Mouse (Mus musculus) midbrain, embryonic 10.5 days (tissue): ENCODE measurements at regions not wholly inside any gene's neighbourhood (a gene's known extent, or its start where the extent isn't known, plus 50 kb on each side); places are given as distances from the start of the nearest gene placed in this dataset.
"Not testable (repeated sequence)": the region's sequence is repeated elsewhere in the genome, so short reads cannot be mapped to it uniquely, and the experiment has no call there.

Experiments
- DNase-seq: peaks from one replicate; pipeline ENCODE4 v3.0.0-alpha.2; 2017; ENCODE audit warnings: low spot score
- H3K27ac ChIP-seq: fragments of 300-500 bp; sonication (generic); replicated peaks from 2 replicates; pipeline ENCODE4 v1.5.1; 2016; ENCODE audit warnings: mild to moderate bottlenecking
- H3K27me3 ChIP-seq: fragments of 300-500 bp; sonication (generic); 2 replicates; pipeline ENCODE4 v1.6.1; 2016; ENCODE audit warnings: low read depth, mild to moderate bottlenecking; ENCODE audit not compliant: poor library complexity, severe bottlenecking
- H3K36me3 ChIP-seq: fragments of 300-500 bp; sonication (generic); 2 replicates; pipeline ENCODE4 v1.6.1; 2016; ENCODE audit warnings: mild to moderate bottlenecking, moderate library complexity
- H3K4me1 ChIP-seq: fragments of 300-500 bp; sonication (generic); 2 replicates; pipeline ENCODE4 v1.6.1; 2016
- H3K4me3 ChIP-seq: fragments of 300-500 bp; sonication (generic); 2 replicates; pipeline ENCODE4 v1.5.1; 2016; ENCODE audit warnings: mild to moderate bottlenecking, moderate library complexity
- H3K9me3 ChIP-seq: fragments of 300-500 bp; sonication (generic); replicated peaks from 2 replicates; pipeline ENCODE4 v1.6.1; 2016; ENCODE audit warnings: mild to moderate bottlenecking
- WGBS: fragments of 180-500 bp; shearing (Covaris S2); methylation state at CpG from one replicate; pipeline ENCODE4 v1.1.7; 2016; 5-methylcytosine and 5-hydroxymethylcytosine counted together

GRCm38 (mm10) chr3:130827021-130827420, 96.8 kb upstream of the Rpl34 start:
- WGBS, result 79% methylated on average over 6 of the region's 6 CpGs
- DNase-seq, result no peak
- Histone ChIP-seq H3K4me1 (peaks cover 7% of the 10 kb centered on the region), H3K27ac (no peak overlapping the region), H3K9me3 (no peaks in the 10 kb centered on the region), H3K36me3 (no peaks in the 10 kb centered on the region), H3K27me3 (no peaks in the 10 kb centered on the region), H3K4me3 (no peak overlapping the region)

GRCm38 (mm10) chr3:130819837-130820098, 89.6 kb upstream of the Rpl34 start:
- Histone ChIP-seq H3K27ac (no peak overlapping the region), H3K4me3 (no peak overlapping the region), H3K9me3 (no peaks in the 10 kb centered on the region), H3K4me1 (peaks cover 20% of the 10 kb centered on the region), H3K36me3 (no peaks in the 10 kb centered on the region), H3K27me3 (no peaks in the 10 kb centered on the region)
- no peak for DNase-seq
- 85% methylated on average over 9 of the region's 9 CpGs for WGBS

GRCm38 (mm10) chr3:130819031-130819836, 89.0 kb upstream of the Rpl34 start:
- no peak for DNase-seq
- peak overlapping the region; percentile 45 for H3K4me3 ChIP-seq
- no peaks in the 10 kb centered on the region for H3K9me3 ChIP-seq
- peak overlapping the region; percentile 79 for H3K27ac ChIP-seq
- H3K36me3 ChIP-seq, result no peaks in the 10 kb centered on the region
- WGBS, result 47% methylated on average over 17 of the region's 17 CpGs
- H3K27me3 ChIP-seq, result no peaks in the 10 kb centered on the region
- H3K4me1 ChIP-seq, result peaks cover 20% of the 10 kb centered on the region

GRCm38 (mm10) chr3:130818467-130819030, 88.4 kb upstream of the Rpl34 start:
- H3K27ac ChIP-seq, result peak overlapping the region; percentile 79
- 4% methylated on average over 18 of the region's 18 CpGs for WGBS
- peak; percentile 91 for DNase-seq

GRCm38 (mm10) chr3:130809696-130810665, 79.8 kb upstream of the Rpl34 start:
- H3K4me3 ChIP-seq, result no peak overlapping the region
- no peak overlapping the region for H3K27ac ChIP-seq
- H3K4me1 ChIP-seq, result peaks cover 8% of the 10 kb centered on the region
- WGBS, result 75% methylated on average over 19 of the region's 19 CpGs
- H3K36me3 ChIP-seq, result no peaks in the 10 kb centered on the region
- H3K27me3 ChIP-seq, result no peaks in the 10 kb centered on the region
- no peaks in the 10 kb centered on the region for H3K9me3 ChIP-seq
- DNase-seq, result no peak

More at GRCm38 (mm10) chr3:130818467-130819030, 88.4 kb upstream of the Rpl34 start:
- no peaks in the 10 kb centered on the region for H3K36me3 ChIP-seq
- no peaks in the 10 kb centered on the region for H3K27me3 ChIP-seq
- H3K4me3 ChIP-seq, result peak overlapping the region; percentile 45
- H3K9me3 ChIP-seq, result no peaks in the 10 kb centered on the region
- peaks cover 20% of the 10 kb centered on the region for H3K4me1 ChIP-seq

GRCm38 (mm10) chr3:130805345-130805744, 75.1 kb upstream of the Rpl34 start:
- no peak for DNase-seq
- Histone ChIP-seq H3K27me3 (no peaks in the 10 kb centered on the region), H3K4me3 (no peak overlapping the region), H3K4me1 (peaks cover 19% of the 10 kb centered on the region), H3K9me3 (no peaks in the 10 kb centered on the region), H3K36me3 (no peaks in the 10 kb centered on the region), H3K27ac (no peak overlapping the region)
- WGBS, result 92% methylated on average over 3 of the region's 3 CpGs

GRCm38 (mm10) chr3:130804327-130804662, 74.1 kb upstream of the Rpl34 start:
- no peaks in the 10 kb centered on the region for H3K9me3 ChIP-seq
- H3K4me1 ChIP-seq, result peaks cover 15% of the 10 kb centered on the region
- H3K27me3 ChIP-seq, result no peaks in the 10 kb centered on the region
- no peaks in the 10 kb centered on the region for H3K36me3 ChIP-seq
- no peak overlapping the region for H3K4me3 ChIP-seq
- no peak for DNase-seq
- 78% methylated on average over 6 of the region's 6 CpGs for WGBS
- no peak overlapping the region for H3K27ac ChIP-seq

- no peaks in the 10 kb centered on the region for H3K27me3 ChIP-seq
- peak overlapping the region; percentile 52 for H3K27ac ChIP-seq
- H3K4me1 ChIP-seq, result peaks cover 15% of the 10 kb centered on the region
- H3K9me3 ChIP-seq, result no peaks in the 10 kb centered on the region
- 69% methylated on average over 12 of the region's 12 CpGs for WGBS
- H3K36me3 ChIP-seq, result no peaks in the 10 kb centered on the region
- no peak overlapping the region for H3K4me3 ChIP-seq
- no peak for DNase-seq
Observed at GRCm38 (mm10) chr3:130803591-130804326, 73.6 kb upstream of the Rpl34 start.

- peaks cover 15% of the 10 kb centered on the region for H3K4me1 ChIP-seq
- no peaks in the 10 kb centered on the region for H3K9me3 ChIP-seq
- no peaks in the 10 kb centered on the region for H3K27me3 ChIP-seq
- no peaks in the 10 kb centered on the region for H3K36me3 ChIP-seq
- DNase-seq, result no peak
- WGBS, result 82% methylated on average over 2 of the region's 2 CpGs
- no peak overlapping the region for H3K4me3 ChIP-seq
- H3K27ac ChIP-seq, result no peak overlapping the region
Observed at GRCm38 (mm10) chr3:130800016-130800415, 69.8 kb upstream of the Rpl34 start.

GRCm38 (mm10) chr3:130797956-130798355, 67.8 kb upstream of the Rpl34 start:
- WGBS, result 93% methylated on average over 1 of the region's 1 CpGs
- not testable (repeated sequence) for H3K4me3 ChIP-seq, H3K4me1 ChIP-seq, H3K27me3 ChIP-seq, H3K36me3 ChIP-seq, H3K9me3 ChIP-seq, H3K27ac ChIP-seq, DNase-seq

GRCm38 (mm10) chr3:130796531-130796930, 66.3 kb upstream of the Rpl34 start:
- Histone ChIP-seq H3K4me3 (no peak overlapping the region), H3K27me3 (no peaks in the 10 kb centered on the region), H3K36me3 (no peaks in the 10 kb centered on the region), H3K27ac (no peak overlapping the region), H3K9me3 (no peaks in the 10 kb centered on the region), H3K4me1 (no peaks in the 10 kb centered on the region)
- no peak for DNase-seq
- 88% methylated on average over 8 of the region's 8 CpGs for WGBS

GRCm38 (mm10) chr3:130795396-130795795, 65.2 kb upstream of the Rpl34 start:
- no peaks in the 10 kb centered on the region for H3K9me3 ChIP-seq
- no peak for DNase-seq
- H3K36me3 ChIP-seq, result no peaks in the 10 kb centered on the region
- H3K27me3 ChIP-seq, result no peaks in the 10 kb centered on the region
- H3K27ac ChIP-seq, result no peak overlapping the region
- no peak overlapping the region for H3K4me3 ChIP-seq
- no peaks in the 10 kb centered on the region for H3K4me1 ChIP-seq
- 77% methylated on average over 4 of the region's 4 CpGs for WGBS
